Mouse (Mus musculus) cortical plate, adult 2 months (tissue): Measurements from ENCODE around the gene Ninl. TPM values are rescaled to one million over a fixed set of nuclear protein-coding genes. Genes with fewer than 3 reads are reported as not detected.
"Not testable (repeated sequence)": the region's sequence is repeated elsewhere in the genome, so short reads cannot be mapped to it uniquely, and the experiment has no call there.

Source experiments
- H3K27ac ChIP-seq: fragments of 200-500 bp; 2 replicates; pipeline ENCODE4 v1.5.1; 2012; ENCODE audit warnings: low read length, control low read depth, inconsistent platforms; ENCODE audit not compliant: insufficient read depth
- H3K4me1 ChIP-seq: fragments of 200-500 bp; 2 replicates; pipeline ENCODE4 v1.6.1; 2011; ENCODE audit warnings: low read length; ENCODE audit not compliant: control insufficient read depth, insufficient read depth
- H3K4me3 ChIP-seq: fragments of 200-500 bp; 2 replicates; pipeline ENCODE4 v1.5.1; 2011; ENCODE audit warnings: mild to moderate bottlenecking, low read length, control low read depth; ENCODE audit not compliant: insufficient read depth
- CTCF ChIP-seq: fragments of 200-500 bp; IDR thresholded peaks from 2 replicates; pipeline ENCODE4 v1.5.1; 2011; ENCODE audit warnings: mild to moderate bottlenecking, control low read depth, low read length; ENCODE audit not compliant: insufficient read depth; ENCODE audit errors: extremely low read depth
- POLR2A ChIP-seq: fragments of 200-500 bp; IDR thresholded peaks from 2 replicates; pipeline ENCODE4 v1.6.1; 2011; ENCODE audit warnings: mild to moderate bottlenecking, low read length, control low read depth; ENCODE audit not compliant: insufficient read depth; ENCODE audit errors: extremely low read depth
- polyA plus RNA-seq: library from polyadenylated mRNA; depleted of rRNA; stranded (reverse); fragments of >200 nt; gene quantifications from 2 replicates; pipeline ENCODE4 v1.2.3, GENCODE M21; 2012

Gene Ninl
- polyA plus RNA-seq, 1 experiment = 6.5 TPM

DNA sequence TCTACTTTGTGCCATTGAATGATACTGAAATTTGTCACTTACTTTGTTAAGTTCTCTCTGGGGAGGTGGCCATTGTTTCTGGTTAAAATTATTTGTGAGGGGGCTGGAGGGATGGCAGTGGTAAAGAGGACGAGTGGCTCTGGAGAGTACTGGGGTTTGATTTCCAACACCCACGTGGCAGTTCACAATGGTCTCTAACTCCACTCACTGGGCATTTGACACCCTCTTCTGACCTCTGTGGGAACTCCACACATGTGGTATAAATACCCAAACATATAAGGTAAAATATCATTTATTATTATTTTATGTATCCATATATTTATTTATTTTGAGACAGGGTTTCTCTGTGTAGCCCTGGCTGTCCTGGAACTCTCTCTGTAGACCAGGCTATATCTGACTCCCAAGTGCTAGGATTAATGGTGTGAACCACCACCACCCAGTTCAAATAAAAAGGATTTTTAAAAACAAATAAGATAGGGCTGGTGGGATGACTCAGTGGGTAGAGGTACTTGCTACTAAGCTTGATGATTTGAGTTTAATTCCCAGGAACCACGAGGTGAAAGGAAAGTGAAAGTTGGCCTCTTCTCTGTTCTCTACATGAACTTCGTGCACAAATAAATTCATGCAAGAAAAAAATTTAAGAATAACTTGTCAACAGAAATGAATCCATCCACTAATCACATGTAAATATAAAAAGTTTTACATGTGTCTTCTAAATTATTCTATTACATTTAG, 124.2 kb downstream of the Ninl start:
- no peak overlapping the region for H3K27ac ChIP-seq
- H3K4me3 ChIP-seq = no peak overlapping the region
- TF ChIP-seq POLR2A (no peak), CTCF (no peak)
- peaks cover 2% of the 10 kb centered on the region; the same call in 1 of the 2 replicates for H3K4me1 ChIP-seq

GRCm38 (mm10) chr2:150910295-150910881, 128.8 kb downstream of the Ninl start:
- no peak overlapping the region for H3K27ac ChIP-seq
- peaks cover 2% of the 10 kb centered on the region; the same call in 1 of the 2 replicates for H3K4me1 ChIP-seq
- H3K4me3 ChIP-seq = peak overlapping the region; percentile 59; the same call in 1 of the 2 replicates
- no peak for TF ChIP-seq CTCF

- no peak overlapping the region for H3K27ac ChIP-seq
Measured at GRCm38 (mm10) chr2:150909429-150910039, 129.6 kb downstream of the Ninl start.

GRCm38 (mm10) chr2:150908881-150909280, 130.3 kb downstream of the Ninl start:
- H3K4me1 ChIP-seq, H3K27ac ChIP-seq, H3K4me3 ChIP-seq: not testable (repeated sequence)

More at GRCm38 (mm10) chr2:150909429-150910039, 129.6 kb downstream of the Ninl start:
- TF ChIP-seq POLR2A (no peak), CTCF (no peak)
- peak overlapping the region; percentile 59 for H3K4me3 ChIP-seq
- peaks cover 2% of the 10 kb centered on the region; the same call in 1 of the 2 replicates for H3K4me1 ChIP-seq

DNA sequence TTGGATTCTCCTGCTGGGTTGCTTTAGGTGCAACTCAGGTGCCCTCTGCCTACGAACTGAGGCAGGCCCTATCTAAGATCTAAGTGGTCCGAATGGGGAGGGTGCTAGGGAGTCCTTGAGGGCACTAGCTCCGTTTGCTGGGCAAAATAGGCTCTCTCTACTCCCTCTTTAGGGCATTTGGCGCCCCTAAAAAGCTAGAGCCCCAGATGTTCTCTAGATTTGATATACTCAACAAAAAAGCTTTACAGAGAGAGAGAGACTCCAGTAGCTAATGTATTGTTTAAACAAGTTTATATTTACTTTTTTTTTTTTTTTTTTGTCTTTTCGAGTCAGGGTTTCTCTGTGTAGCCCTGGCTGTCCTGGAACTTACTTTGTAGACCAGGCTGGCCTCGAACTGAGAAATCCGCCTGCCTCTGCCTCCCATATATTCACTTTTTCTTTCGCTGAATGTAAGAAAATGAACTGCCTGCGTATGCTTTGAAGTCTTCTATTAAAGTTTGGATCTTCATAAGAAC, 134.2 kb downstream of the Ninl start, which contains the start of gene Gins1:
TSS of gene Gins1 (plus strand) at position 465 of the 515 bp plus-strand sequence.
- no peak for TF ChIP-seq POLR2A
- TF ChIP-seq CTCF = no peak

DNA sequence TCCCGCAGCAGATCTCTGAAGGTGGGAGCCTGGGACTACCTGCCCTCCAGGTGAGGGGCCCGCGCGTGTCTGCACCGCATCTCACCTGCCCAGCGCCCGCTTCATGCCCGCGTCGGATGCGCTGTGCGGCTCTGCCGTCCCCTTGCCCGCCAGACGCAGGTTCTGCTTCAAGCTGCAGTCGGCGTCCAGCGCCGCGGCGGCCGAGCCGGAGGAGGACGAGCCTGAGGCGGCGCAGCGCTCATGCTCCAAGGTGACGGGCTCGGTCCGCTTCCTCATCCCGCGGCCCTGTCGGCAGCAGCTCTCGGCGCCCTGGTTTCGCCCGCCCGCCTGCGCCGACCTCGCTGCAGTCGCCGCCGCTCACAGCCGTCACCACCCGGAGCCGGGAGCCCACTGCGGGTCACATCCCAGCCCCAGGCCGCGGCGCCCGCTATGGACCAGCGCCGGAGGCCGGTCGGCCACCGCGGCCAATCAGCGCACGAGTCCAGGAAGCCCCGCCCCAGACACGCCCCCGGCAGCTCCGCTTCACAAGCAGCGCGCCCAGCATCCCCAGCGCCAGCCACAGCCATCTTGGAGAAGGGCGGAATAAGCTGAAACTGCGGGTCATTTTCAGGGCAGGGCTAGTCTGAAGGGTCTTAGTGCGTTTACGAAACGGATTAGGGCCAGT, 134.8 kb downstream of the Ninl start, which contains the start of gene Abhd12:
TSS of gene Abhd12 (minus strand) at position 470 of the 664 bp plus-strand sequence.
- Histone ChIP-seq H3K27ac (peak within 1 kb of the TSS; percentile 85), H3K4me1 (peaks cover 7% of the 10 kb centered on the region; the same call in 1 of the 2 replicates), H3K4me3 (peak within 1 kb of the TSS; percentile 72)
- TF ChIP-seq CTCF (no peak), POLR2A (peak; percentile 83)

More for the DNA sequence above, 134.2 kb downstream of the Ninl start, which contains the start of gene Gins1:
- H3K4me3 ChIP-seq = peak within 1 kb of the TSS; percentile 72
- H3K4me1 ChIP-seq = peaks cover 8% of the 10 kb centered on the region; the same call in 1 of the 2 replicates
- peak within 1 kb of the TSS; percentile 85 for H3K27ac ChIP-seq

GRCm38 (mm10) chr2:150902347-150902746, 136.8 kb downstream of the Ninl start:
- TF ChIP-seq POLR2A (no peak), CTCF (no peak)
- H3K4me3 ChIP-seq = peak overlapping the region; percentile 72; the same call in 1 of the 2 replicates
- H3K27ac ChIP-seq = no peak overlapping the region
- H3K4me1 ChIP-seq = peaks cover 12% of the 10 kb centered on the region

- no peak for TF ChIP-seq POLR2A
- TF ChIP-seq CTCF = no peak
- no peak overlapping the region for H3K4me3 ChIP-seq
- H3K27ac ChIP-seq = no peak overlapping the region
- H3K4me1 ChIP-seq = peaks cover 12% of the 10 kb centered on the region
Measured at GRCm38 (mm10) chr2:150900341-150900740, 138.8 kb downstream of the Ninl start.

- H3K4me1 ChIP-seq = peaks cover 7% of the 10 kb centered on the region
- no peak overlapping the region for H3K4me3 ChIP-seq
- no peak overlapping the region for H3K27ac ChIP-seq
- no peak for TF ChIP-seq CTCF
- TF ChIP-seq POLR2A = no peak
Measured at GRCm38 (mm10) chr2:150895691-150896252, 143.4 kb downstream of the Ninl start.
